Mouse (Mus musculus) left cerebral cortex, postnatal 10 days (tissue): ENCODE data around the gene Myh8. TPM values are rescaled to one million over a fixed set of nuclear protein-coding genes. Genes with fewer than 3 reads are reported as not detected.

Source experiments
- DNase-seq, 2 experiments: peaks; one replicate each; pipeline ENCODE4 v3.0.0; 2021 to 2022; ENCODE audit warnings: low spot score in 2 of 2, mixed read lengths in 1 of 2; ENCODE audit errors: extremely low spot score in 1 of 2
- intact Hi-C: fragments of 180-260 bp; cut with DNase I; formaldehyde crosslinking; loops from one replicate; pipeline ENCODE4 v1.15.1; 2025
- total RNA-seq, 2 experiments: library from RNA; stranded (reverse); gene quantifications; 2 replicates each; pipeline ENCODE4 v1.2.3; 2021

Gene Myh8
- total RNA-seq, 2 experiments from 2014 or later, result 1.2 to 1.5 TPM

DNA sequence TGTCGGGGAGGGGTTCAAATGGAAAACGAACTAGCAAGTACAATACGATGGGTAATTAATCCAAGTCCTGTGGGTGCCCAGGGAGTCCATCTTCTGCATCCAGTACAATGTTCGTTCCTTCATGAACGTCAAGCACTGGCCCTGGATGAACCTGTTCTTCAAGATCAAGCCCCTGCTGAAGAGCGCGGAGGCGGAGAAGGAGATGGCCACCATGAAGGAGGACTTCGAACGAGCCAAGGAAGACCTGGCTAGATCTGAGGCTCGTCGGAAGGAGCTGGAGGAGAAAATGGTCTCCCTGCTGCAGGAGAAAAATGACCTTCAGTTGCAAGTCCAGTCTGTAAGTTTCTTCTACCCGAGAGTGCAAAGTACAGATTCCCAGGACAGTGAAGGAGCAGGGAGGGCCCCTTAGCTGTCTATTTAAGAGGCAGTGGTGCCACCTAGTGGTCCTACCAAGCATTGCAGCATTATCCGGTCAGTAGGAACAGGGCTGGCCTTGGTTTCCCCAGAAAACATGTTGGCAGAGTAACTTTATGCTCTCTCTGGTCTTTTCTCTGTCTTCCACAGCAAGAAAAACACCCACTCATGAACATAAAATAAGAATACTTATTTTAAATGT lies 73.3 kb downstream of the Myh8 start:
- intact Hi-C loops, result loop anchor here (1.0 kb wide), 1 partner anchor 238 kb away; no protein-coding TSS in a partner anchor
- DNase-seq, result peak; percentile 59 to 72

DNA sequence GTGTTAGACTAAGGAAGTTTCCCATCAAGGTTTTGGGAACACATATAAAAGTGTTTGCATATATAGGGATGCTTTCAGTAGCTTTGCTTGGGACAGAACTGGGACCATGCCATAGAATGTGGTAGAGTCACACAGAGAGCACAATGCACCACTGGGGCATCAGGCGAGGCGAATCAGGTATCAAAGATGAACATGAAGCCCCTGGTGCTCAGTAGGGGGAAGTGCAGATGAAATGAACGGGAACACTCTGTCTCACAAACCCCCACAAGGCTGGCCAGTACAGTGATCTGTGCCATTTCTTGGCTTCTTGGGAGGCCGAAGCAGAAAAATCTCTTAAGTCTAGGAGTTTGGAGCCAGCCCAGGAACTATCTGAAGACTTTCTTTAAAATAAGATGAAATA lies 76.1 kb downstream of the Myh8 start:
- intact Hi-C loops, result no loop called here
- no peak for DNase-seq

DNA sequence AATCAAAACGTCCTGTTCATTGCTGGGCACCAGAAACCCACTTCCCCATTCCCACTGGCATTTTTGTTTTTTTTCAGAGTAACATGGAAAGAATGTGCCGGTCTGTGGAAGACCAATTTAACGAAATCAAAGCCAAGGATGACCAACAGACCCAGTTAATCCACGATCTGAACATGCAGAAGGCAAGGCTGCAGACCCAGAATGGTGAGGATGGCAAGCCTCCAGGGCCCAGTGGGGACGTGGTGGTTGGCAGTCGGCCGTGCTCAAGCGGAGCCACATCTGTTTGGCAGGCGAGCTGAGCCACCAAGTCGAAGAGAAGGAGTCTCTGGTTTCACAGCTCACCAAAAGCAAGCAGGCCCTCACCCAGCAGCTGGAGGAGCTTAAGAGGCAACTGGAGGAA lies 81.1 kb downstream of the Myh8 start:
- no peak for DNase-seq
- intact Hi-C loops, result no loop called here

Other genes with a start within 250 kb of the Myh8 start
- 10 to 100 TPM; 23.0 to 26.1 TPM for gene Adprm, start 224.5 kb upstream of the Myh8 start, total RNA-seq
- gene Sco1, start 224.5 kb upstream of the Myh8 start, total RNA-seq, result 1 to 10 TPM; 8.3 to 8.9 TPM
- gene Myh3, start 198.8 kb upstream of the Myh8 start, total RNA-seq, result 1 to 10 TPM; 3.3 TPM
- gene Myh2, start 106.1 kb upstream of the Myh8 start, total RNA-seq, result under 1 TPM; 0.58 to 0.59 TPM
- gene Myh1, start 77.1 kb upstream of the Myh8 start, total RNA-seq, result under 1 TPM; 0.32 to 0.45 TPM
- gene Myh4, start 39.1 kb upstream of the Myh8 start, total RNA-seq, result under 1 TPM; 0.51 to 0.64 TPM
- under 1 TPM; 0.43 to 0.71 TPM for gene Myh13, start 44.5 kb downstream of the Myh8 start, total RNA-seq
- 100 to 1,000 TPM; 480 to 508 TPM for gene Gas7, start 178.3 kb downstream of the Myh8 start, total RNA-seq